Mouse (Mus musculus): ENCODE data around the gene Ppt2.

Gene Ppt2

DNA sequence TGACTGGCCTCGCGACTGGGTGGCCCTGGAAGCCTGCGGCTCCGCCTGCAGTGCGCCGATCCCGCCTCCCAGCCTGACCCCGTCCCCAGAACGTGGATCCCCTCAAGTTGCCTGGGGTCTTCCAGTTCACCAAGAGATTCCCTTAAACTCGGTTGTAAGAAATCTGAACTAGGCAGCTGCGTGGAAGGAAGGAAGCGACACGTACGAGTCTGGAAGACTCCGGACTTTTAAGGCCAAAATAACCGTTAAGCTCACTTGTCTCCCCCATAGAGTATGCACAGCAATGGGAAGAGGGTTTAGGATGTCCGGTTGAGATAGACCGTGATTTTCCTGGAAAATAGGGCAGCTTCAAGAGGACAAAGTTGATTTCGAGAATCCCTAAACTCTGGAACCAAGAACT lies 40.5 kb downstream of the Ppt2 start:
- DNase-seq (ENCODE audit: low spot score in 2 of 2): no peak

GRCm38 (mm10) chr17:34587423-34587811 lies 40.9 kb downstream of the Ppt2 start:
- DNase-seq (ENCODE audit: low spot score in 2 of 2): peak; percentile 95 to 97

- DNase-seq (ENCODE audit: low spot score in 2 of 2): peak; percentile 84 to 88
Observed at GRCm38 (mm10) chr17:34586796-34587422, 41.4 kb downstream of the Ppt2 start.

DNA sequence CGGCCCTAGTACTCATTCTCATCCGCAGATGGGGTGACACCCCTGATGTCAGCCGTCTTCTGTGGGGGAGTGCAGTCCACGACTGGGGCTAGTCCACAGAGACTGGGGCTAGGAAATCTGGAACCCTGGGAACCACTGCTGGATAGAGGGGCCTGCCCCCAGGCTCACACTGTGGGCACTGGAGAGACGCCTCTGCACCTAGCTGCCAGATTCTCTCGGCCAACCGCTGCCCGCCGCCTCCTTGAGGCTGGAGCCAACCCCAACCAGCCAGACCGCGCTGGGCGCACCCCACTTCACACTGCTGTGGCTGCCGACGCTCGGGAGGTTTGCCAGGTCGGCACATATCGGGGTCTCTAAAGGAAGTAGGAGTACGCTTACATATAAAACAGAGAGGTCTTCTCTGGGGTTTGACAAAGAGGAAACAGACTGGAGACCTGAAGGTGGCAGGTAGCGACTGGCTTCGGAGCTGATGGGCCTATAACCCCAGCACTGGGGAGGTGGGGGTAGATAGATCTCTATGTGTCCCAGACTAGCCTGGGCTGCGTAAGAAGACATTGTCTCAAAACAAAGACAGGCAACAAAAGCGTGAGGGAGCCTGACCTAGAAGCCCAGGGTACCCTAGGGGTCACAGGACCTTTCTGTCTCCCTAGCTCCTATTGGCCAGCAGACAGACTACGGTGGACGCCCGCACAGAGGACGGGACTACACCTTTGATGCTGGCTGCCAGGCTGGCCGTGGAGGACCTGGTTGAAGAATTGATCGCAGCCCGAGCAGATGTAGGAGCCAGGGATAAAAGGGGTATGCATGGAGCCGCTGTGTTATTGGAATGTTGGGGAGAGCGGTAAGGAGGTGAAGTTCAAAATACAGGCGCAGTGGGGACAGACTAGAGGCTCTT lies 42.2 kb downstream of the Ppt2 start:
- DNase-seq (ENCODE audit: low spot score in 2 of 2): no peak

- DNase-seq (ENCODE audit: low spot score in 2 of 2): no peak
Observed at GRCm38 (mm10) chr17:34585121-34585520, 43.2 kb downstream of the Ppt2 start.

GRCm38 (mm10) chr17:34583819-34584218 lies 44.5 kb downstream of the Ppt2 start:
- no peak for DNase-seq (ENCODE audit: low spot score in 2 of 2)

DNA sequence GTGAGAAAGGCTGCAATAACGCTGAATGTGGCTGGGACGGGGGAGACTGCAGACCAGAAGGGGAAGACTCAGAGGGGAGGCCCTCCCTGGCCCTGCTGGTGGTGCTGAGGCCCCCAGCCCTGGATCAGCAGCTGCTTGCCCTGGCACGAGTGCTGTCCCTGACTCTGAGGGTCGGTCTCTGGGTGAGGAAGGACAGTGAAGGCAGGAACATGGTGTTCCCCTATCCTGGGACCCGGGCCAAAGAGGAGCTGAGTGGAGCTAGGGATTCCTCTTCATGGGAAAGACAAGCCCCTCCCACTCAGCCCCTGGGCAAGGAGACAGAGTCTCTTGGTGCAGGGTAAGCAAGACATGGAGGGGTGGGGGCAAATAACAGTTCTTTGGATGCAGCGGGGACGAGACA lies 44.9 kb downstream of the Ppt2 start:
- DNase-seq (ENCODE audit: low spot score in 2 of 2): no peak

- no peak for DNase-seq (ENCODE audit: low spot score in 2 of 2)
Observed at GRCm38 (mm10) chr17:34582528-34582927, 45.8 kb downstream of the Ppt2 start.

DNA sequence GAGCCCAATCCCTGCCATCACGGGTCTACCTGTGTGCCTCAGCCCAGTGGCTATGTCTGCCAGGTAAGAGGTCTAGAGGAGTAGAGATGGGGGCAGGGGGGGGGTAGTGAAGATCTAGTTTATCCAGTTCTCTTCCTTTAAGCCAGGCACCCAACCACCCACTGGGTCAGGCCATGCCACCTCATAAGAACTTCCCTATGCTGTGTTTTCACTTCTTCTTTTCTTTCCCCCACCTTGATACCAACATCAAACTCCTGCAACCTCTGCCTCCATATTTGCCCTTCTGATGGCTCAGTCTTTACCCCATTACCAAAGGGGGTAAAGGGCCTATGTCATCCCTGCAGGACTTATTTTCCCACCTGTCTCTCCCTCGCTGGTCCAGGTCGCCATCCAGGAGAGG lies 50.2 kb downstream of the Ppt2 start:
- DNase-seq (ENCODE audit: low spot score in 2 of 2): no peak

DNA sequence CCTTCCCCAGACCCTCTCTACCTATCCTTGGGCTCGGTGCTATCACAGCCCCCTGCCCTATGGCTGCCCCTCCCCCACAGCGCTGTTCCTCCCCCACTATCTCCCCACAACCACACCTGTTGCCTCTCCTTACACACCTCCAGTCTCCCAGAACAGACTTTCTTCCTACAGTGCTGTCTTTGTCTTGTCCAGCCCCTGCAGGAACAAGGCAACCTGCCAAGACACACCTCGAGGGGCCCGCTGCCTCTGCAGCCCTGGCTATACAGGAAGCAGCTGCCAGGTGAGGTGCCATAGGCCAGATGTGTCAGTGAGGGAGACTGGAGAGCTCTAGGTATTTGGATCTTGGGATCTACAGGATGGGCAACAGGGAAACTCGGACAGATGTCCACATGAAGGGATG lies 51.7 kb downstream of the Ppt2 start:
- DNase-seq (ENCODE audit: low spot score in 2 of 2): no peak

DNA sequence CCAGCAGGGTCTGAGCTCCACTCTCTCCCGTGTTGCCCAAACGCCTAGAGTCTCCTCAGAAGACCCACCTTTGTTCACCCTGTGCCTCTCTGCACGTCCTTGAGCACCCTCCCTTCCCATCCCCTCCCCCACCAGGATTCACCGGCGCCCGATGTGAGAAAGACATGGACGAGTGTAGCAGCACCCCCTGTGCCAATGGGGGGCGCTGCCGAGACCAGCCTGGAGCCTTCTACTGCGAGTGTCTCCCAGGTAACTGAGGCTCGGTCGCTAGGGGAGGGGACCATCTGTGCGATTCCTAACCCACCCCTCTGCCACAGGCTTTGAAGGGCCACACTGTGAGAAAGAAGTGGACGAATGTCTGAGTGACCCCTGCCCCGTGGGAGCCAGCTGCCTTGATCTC lies 55.9 kb downstream of the Ppt2 start:
- no peak for DNase-seq (ENCODE audit: low spot score in 2 of 2)

DNA sequence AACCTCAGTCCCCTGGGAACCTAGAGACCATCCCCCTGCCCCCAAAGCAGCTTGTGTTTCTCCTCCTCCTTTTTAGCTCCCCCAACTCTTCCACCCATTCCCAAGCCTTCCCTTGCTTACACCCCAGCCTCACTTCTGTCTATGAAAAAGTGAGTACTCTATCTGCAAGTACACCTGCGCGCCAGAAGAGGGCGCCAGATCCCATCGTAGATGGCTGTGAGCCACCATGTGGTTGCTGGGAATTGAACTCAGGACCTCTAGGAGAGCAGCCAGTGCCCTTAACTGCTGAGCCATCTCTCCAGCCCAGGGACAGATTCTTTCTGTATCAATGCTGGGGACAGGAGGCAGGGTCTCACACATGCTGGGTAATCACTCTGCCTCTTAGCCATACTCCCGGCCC lies 56.4 kb downstream of the Ppt2 start:
- no peak for DNase-seq (ENCODE audit: low spot score in 2 of 2)

DNA sequence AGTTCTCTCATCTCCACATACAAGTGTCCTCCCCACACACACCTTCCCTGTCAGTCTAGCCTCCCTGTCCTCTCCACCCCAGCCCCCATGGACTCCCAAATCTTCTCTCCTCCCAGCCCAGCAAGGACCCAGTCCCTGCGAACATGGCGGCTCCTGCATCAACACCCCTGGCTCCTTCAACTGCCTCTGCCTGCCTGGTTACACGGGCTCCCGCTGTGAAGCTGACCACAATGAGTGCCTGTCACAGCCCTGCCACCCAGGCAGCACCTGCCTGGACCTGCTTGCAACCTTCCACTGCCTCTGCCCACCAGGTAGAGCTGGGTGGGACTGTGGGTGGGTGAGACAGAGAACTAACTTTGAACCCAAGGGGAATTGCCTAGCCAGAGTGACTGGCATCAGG lies 58.4 kb downstream of the Ppt2 start:
- DNase-seq (ENCODE audit: low spot score in 2 of 2): no peak

DNA sequence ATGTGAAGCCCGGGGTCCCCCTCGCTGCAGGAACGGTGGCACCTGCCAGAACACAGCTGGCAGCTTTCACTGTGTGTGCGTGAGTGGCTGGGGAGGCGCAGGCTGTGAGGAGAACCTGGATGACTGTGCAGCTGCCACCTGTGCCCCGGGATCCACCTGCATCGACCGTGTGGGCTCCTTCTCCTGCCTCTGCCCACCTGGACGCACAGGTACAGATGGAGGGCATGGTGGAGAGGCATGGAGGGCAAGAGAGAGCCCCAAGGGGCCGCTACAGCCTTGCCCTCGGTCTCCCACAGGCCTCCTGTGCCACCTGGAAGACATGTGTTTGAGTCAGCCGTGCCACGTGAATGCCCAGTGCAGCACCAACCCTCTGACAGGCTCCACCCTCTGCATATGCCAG lies 59.9 kb downstream of the Ppt2 start:
- no peak for DNase-seq (ENCODE audit: low spot score in 2 of 2)

GRCm38 (mm10) chr17:34567311-34567710 lies 61.0 kb downstream of the Ppt2 start:
- DNase-seq (ENCODE audit: low spot score in 2 of 2): no peak
